Mouse (Mus musculus) liver, embryonic 16.5 days (tissue): ENCODE measurements around the gene Patj. TPM values are rescaled to one million over a fixed set of nuclear protein-coding genes. Genes with fewer than 3 reads are reported as not detected.

Source experiments
- ATAC-seq: fragments of 200-750 bp; cut with Nextera tagmentation; 2 replicates; pipeline ENCODE4 v1.8.0; 2017; ENCODE audit warnings: low read depth, mild to moderate bottlenecking, moderate number of reproducible peaks, moderate library complexity
- H3K27ac ChIP-seq: fragments of 300-500 bp; sonication (generic); 2 replicates; pipeline ENCODE4 v1.5.1; 2014; ENCODE audit warnings: mild to moderate bottlenecking, low read length
- H3K27me3 ChIP-seq: fragments of 300-500 bp; sonication (generic); 2 replicates; pipeline ENCODE4 v1.6.1; 2014; ENCODE audit warnings: low read depth, low read length, mixed read lengths; ENCODE audit not compliant: control insufficient read depth, insufficient read depth
- H3K36me3 ChIP-seq: fragments of 300-500 bp; sonication (generic); 2 replicates; pipeline ENCODE4 v1.6.1; 2014; ENCODE audit warnings: mild to moderate bottlenecking; ENCODE audit not compliant: control insufficient read depth, insufficient read depth
- H3K4me1 ChIP-seq: fragments of 300-500 bp; sonication (generic); 2 replicates; pipeline ENCODE4 v1.6.1; 2014; ENCODE audit warnings: low read depth, low read length, mixed read lengths; ENCODE audit not compliant: control insufficient read depth
- H3K4me2 ChIP-seq: fragments of 300-500 bp; sonication (generic); 2 replicates; pipeline ENCODE4 v1.6.1; 2014; ENCODE audit warnings: low read depth, low read length, mixed read lengths
- H3K4me3 ChIP-seq: fragments of 300-500 bp; sonication (generic); 2 replicates; pipeline ENCODE4 v1.5.1; 2014; ENCODE audit warnings: low read depth, mild to moderate bottlenecking, low read length
- H3K9ac ChIP-seq: fragments of 300-500 bp; sonication (generic); 2 replicates; pipeline ENCODE4 v1.6.1; 2014; ENCODE audit warnings: low read depth, low read length
- H3K9me3 ChIP-seq: fragments of 300-500 bp; sonication (generic); replicated peaks from 2 replicates; pipeline ENCODE4 v1.6.1; 2016; ENCODE audit warnings: low read length; ENCODE audit not compliant: control insufficient read depth
- WGBS: fragments of 180-500 bp; shearing (Covaris S2); extraction: QIAGEN DNeasy Blood & Tissue Kit; methylation state at CpG from one replicate; pipeline ENCODE4 v1.1.7; 2014; ENCODE audit not compliant: insufficient replicate concordance; 5-methylcytosine and 5-hydroxymethylcytosine counted together
- microRNA-seq: library from miRNA; unstranded; fragments of <30 nt; microRNA quantifications from one replicate; pipeline ENCODE4, GENCODE M21; 2016
- polyA plus RNA-seq: library from polyadenylated mRNA; unstranded; fragments of >200 nt; fragmentation: Nextera tagmentation; extraction: Ambion mirVana; gene quantifications from 2 replicates; pipeline ENCODE4 v1.2.1, GENCODE M21; 2015

Gene Patj
- polyA plus RNA-seq, 1 experiment from 2014 or later, result 3.3 TPM

DNA sequence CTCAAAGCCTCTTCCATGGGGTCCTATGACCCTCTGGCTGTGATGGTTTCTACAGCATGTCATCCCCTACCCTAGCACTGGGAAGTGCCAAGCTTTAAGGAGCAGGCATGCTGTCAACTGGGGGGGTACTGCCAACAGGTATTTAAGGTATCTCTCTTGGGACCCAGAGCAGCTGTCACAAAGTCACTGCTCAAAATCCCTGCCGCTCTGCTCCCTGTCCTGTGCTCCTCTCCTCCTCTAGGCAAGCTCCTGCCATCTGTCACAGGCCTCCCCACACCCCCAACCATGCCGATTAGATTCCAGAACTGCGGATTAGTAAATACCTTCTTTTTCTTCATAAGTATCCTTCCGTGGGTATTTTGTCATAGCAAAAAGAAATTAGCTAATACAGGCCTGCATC lies 358.9 kb downstream of the Patj start:
- 63% methylated on average over 4 of the region's 4 CpGs for WGBS
- no peaks in the 10 kb centered on the region for H3K9me3 ChIP-seq
- H3K27me3 ChIP-seq, result no peaks in the 10 kb centered on the region
- no peaks in the 10 kb centered on the region for H3K36me3 ChIP-seq
- no peak overlapping the region for H3K4me3 ChIP-seq
- no peaks in the 10 kb centered on the region for H3K4me1 ChIP-seq
- no peak overlapping the region for H3K9ac ChIP-seq
- no peak overlapping the region for H3K4me2 ChIP-seq
- no peak for ATAC-seq
- no peak overlapping the region for H3K27ac ChIP-seq

DNA sequence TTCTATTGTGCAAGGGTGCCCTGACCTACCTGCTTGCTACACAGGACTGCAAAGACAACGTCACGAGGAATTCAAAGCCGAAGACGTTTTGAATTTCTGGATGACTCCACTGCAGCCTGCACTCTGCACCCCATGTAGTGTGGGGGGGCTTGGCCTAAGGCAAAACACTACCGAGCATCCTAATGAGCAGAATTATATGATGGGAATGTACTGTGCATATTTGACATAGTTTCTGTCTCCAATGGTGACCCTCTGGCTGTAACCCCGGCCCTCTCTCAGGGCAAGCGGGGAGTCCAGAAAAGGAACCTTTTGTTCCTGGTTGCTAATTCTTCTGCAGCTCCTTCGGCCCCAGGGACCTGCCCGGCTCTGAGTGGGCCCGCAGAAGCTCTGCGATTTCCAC lies 360.6 kb downstream of the Patj start:
- H3K4me1 ChIP-seq, result no peaks in the 10 kb centered on the region
- H3K9me3 ChIP-seq, result no peaks in the 10 kb centered on the region
- H3K27me3 ChIP-seq, result no peaks in the 10 kb centered on the region
- no peak overlapping the region for H3K4me2 ChIP-seq
- no peak overlapping the region for H3K4me3 ChIP-seq
- 65% methylated on average over 11 of the region's 11 CpGs for WGBS
- no peak overlapping the region for H3K27ac ChIP-seq
- no peak for ATAC-seq
- no peak overlapping the region for H3K9ac ChIP-seq
- H3K36me3 ChIP-seq, result no peaks in the 10 kb centered on the region

DNA sequence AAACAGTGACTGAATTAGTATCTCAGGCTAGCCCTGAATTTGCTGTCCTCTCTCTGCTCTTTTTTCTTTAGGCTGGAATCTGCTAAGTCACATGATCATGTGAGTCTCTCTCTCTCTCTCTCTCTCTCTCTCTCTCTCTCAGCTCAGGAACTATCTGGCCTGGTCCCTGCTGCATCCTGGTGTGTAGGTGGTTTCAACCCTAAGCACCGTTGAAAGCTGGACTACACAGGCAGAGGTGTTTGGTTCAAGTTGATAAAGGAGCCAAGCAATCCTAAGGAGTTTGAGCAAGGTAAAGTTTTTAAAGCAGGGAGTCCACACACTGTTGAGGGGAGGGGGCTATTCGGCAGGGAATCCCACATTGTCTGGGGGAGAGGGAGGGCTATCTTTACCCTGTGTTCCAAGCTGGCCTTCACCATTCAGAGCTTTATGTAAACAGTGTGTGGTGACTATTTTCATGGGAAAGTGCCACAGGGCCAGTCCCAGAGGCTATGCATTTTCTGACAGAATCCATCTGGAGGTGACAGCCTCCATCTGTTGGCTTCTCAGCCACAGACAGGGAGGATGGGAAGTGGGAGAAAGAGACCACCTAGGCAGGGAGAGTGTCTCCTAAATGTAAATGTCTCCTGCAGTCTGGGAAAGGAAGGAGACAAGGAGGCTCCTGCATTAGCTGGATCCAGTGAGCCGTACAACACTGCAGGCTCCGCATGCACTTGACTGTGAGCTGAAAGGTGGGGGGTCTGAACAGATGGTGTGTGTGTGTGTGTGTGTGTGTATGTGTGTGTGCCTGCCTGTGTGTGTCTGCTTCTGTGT lies 362.6 kb downstream of the Patj start:
- Histone ChIP-seq H3K4me3 (no peak overlapping the region), H3K27ac (no peak overlapping the region), H3K9me3 (no peaks in the 10 kb centered on the region), H3K36me3 (no peaks in the 10 kb centered on the region), H3K4me1 (no peaks in the 10 kb centered on the region), H3K4me2 (no peak overlapping the region), H3K27me3 (no peaks in the 10 kb centered on the region), H3K9ac (no peak overlapping the region)
- WGBS, result 49% methylated on average over 4 of the region's 4 CpGs
- ATAC-seq, result no peak

GRCm38 (mm10) chr4:98758872-98759518 lies 363.4 kb downstream of the Patj start:
- no peak overlapping the region for H3K27ac ChIP-seq
- no peak overlapping the region for H3K4me3 ChIP-seq
- H3K36me3 ChIP-seq, result no peaks in the 10 kb centered on the region
- no peak overlapping the region for H3K9ac ChIP-seq
- no peaks in the 10 kb centered on the region for H3K4me1 ChIP-seq
- no peaks in the 10 kb centered on the region for H3K27me3 ChIP-seq
- 62% methylated on average over 3 of the region's 3 CpGs for WGBS
- ATAC-seq, result no peak
- no peak overlapping the region for H3K4me2 ChIP-seq
- H3K9me3 ChIP-seq, result no peaks in the 10 kb centered on the region

- Histone ChIP-seq H3K4me1 (no peaks in the 10 kb centered on the region), H3K4me3 (no peak overlapping the region), H3K27me3 (no peaks in the 10 kb centered on the region), H3K4me2 (no peak overlapping the region), H3K36me3 (no peaks in the 10 kb centered on the region), H3K9ac (no peak overlapping the region), H3K9me3 (no peaks in the 10 kb centered on the region), H3K27ac (no peak overlapping the region)
- 60% methylated on average over 14 of the region's 14 CpGs for WGBS
- no peak for ATAC-seq
Measured at GRCm38 (mm10) chr4:98767134-98768133, 371.8 kb downstream of the Patj start.

Small RNA genes lying within 50 kb of the gene (microRNA-seq; reads per million reads assigned to microRNA genes)
- gene Gm22625 (not detected), gene Gm26154 (not detected)

Other genes starting within 250 kb of the Patj start
- 28.6 TPM in 2 replicates for gene Tm2d1, start 12.5 kb upstream of the Patj start, polyA plus RNA-seq